Mouse (Mus musculus): ENCODE data around the gene Rtl8b. TPM values are rescaled to one million over a fixed set of nuclear protein-coding genes. Genes with fewer than 3 reads are reported as not detected.
"Not testable (repeated sequence)": the region's sequence is repeated elsewhere in the genome, so short reads cannot be mapped to it uniquely, and the experiment has no call there.

Rtl8b gene
- polyA plus RNA-seq, 2 experiments: 66.0 to 117 TPM

DNA sequence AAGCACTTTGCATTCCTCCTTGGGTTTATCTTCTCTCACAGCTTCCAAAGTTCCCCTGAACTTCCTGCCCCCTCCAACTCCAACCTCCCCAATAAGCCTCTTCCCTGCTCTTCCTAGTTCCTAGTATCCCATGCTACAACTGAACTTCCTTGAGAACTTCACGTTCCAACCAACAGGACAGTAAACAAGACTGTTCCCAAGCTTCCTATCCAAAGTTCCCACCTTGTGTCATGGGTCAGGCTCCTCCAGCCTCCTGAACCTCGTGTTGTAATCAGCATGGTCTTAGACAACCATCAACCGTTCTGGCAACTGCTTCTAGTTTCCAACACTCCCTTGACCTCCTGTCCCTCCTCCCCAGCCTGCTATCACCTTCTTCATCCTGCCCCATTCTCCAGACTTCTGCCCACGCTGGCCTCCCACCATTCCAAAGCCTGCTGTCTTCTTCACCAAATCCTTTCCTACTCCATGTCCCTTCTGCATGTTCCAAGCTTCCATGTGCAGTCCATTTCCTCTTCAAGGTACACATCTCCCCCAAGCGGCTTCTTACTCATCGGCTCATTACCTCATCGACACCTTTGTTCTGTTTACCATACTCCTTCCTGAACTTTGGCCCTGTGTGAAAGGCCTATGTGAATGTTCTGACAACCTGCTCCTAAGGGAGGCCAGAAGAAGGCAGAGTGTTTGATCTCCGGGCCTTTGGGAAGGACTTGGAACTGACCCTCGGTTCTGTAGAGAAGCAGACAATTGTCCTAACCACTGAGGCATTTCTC is 24.0 kb upstream of the Rtl8b start:
- H3K9me3 ChIP-seq (ENCODE audit: control insufficient read depth, low read length): no peaks in the 10 kb centered on the region
- no peaks in the 10 kb centered on the region for H3K27me3 ChIP-seq (ENCODE audit: control insufficient read depth, insufficient read depth, low read length)
- 80% methylated on average over 9 of the region's 9 CpGs for WGBS
- TF ChIP-seq POLR2A (IDR thresholded peaks at IDR 0.05; ENCODE audit: borderline replicate concordance, extremely low read depth, insufficient read depth, insufficient read length): no peak
- no peak overlapping the region for H3K9ac ChIP-seq (ENCODE audit: low read depth, low read length, severe bottlenecking)
- no peak overlapping the region for H3K4me2 ChIP-seq (replicated peaks; ENCODE audit: low read depth, low read length, severe bottlenecking)
- no peak for ATAC-seq (ENCODE audit: low FRiP score, low read depth)
- H3K4me1 ChIP-seq (ENCODE audit: control insufficient read depth, insufficient read depth, low read length): no peaks in the 10 kb centered on the region
- no peak overlapping the region for H3K27ac ChIP-seq (replicated peaks; ENCODE audit: low read depth, low read length)
- H3K36me3 ChIP-seq (ENCODE audit: control insufficient read depth, insufficient read depth, low read length): no peaks in the 10 kb centered on the region
- no peak for DNase-seq (ENCODE audit: low spot score)
- no peak overlapping the region for H3K4me3 ChIP-seq (replicated peaks; ENCODE audit: low read length)

- no peak for TF ChIP-seq POLR2A (IDR thresholded peaks at IDR 0.05; ENCODE audit: borderline replicate concordance, extremely low read depth, insufficient read depth, insufficient read length)
- Histone ChIP-seq H3K9ac (ENCODE audit: low read depth, low read length, severe bottlenecking) (no peak overlapping the region), H3K4me3 (replicated peaks; ENCODE audit: low read length) (no peak overlapping the region), H3K36me3 (ENCODE audit: control insufficient read depth, insufficient read depth, low read length) (no peaks in the 10 kb centered on the region), H3K4me1 (ENCODE audit: control insufficient read depth, insufficient read depth, low read length) (no peaks in the 10 kb centered on the region), H3K27me3 (ENCODE audit: control insufficient read depth, insufficient read depth, low read length) (no peaks in the 10 kb centered on the region), H3K27ac (replicated peaks; ENCODE audit: low read depth, low read length) (no peak overlapping the region), H3K4me2 (replicated peaks; ENCODE audit: low read depth, low read length, severe bottlenecking) (no peak overlapping the region), H3K9me3 (ENCODE audit: control insufficient read depth, low read length) (no peaks in the 10 kb centered on the region)
- WGBS: 73% methylated on average over 2 of the region's 2 CpGs
- ATAC-seq (ENCODE audit: low FRiP score, low read depth) (no peak), DNase-seq (ENCODE audit: low spot score) (no peak)
Observed at GRCm38 (mm10) chrX:53693141-53693540, 22.9 kb upstream of the Rtl8b start.

- H3K36me3 ChIP-seq (ENCODE audit: control insufficient read depth, insufficient read depth, low read length): no peaks in the 10 kb centered on the region
- no peaks in the 10 kb centered on the region for H3K9me3 ChIP-seq (ENCODE audit: control insufficient read depth, low read length)
- no peaks in the 10 kb centered on the region for H3K27me3 ChIP-seq (ENCODE audit: control insufficient read depth, insufficient read depth, low read length)
- no peak overlapping the region for H3K9ac ChIP-seq (ENCODE audit: low read depth, low read length, severe bottlenecking)
- TF ChIP-seq POLR2A (IDR thresholded peaks at IDR 0.05; ENCODE audit: borderline replicate concordance, extremely low read depth, insufficient read depth, insufficient read length): no peak
- H3K4me2 ChIP-seq (replicated peaks; ENCODE audit: low read depth, low read length, severe bottlenecking): no peak overlapping the region
- WGBS: 65% methylated on average over 2 of the region's 2 CpGs
- no peak overlapping the region for H3K4me3 ChIP-seq (replicated peaks; ENCODE audit: low read length)
- ATAC-seq (ENCODE audit: low FRiP score, low read depth) (no peak), DNase-seq (ENCODE audit: low spot score) (no peak)
- no peak overlapping the region for H3K27ac ChIP-seq (replicated peaks; ENCODE audit: low read depth, low read length)
- no peaks in the 10 kb centered on the region for H3K4me1 ChIP-seq (ENCODE audit: control insufficient read depth, insufficient read depth, low read length)
Observed at GRCm38 (mm10) chrX:53692065-53692464, 21.9 kb upstream of the Rtl8b start.

DNA sequence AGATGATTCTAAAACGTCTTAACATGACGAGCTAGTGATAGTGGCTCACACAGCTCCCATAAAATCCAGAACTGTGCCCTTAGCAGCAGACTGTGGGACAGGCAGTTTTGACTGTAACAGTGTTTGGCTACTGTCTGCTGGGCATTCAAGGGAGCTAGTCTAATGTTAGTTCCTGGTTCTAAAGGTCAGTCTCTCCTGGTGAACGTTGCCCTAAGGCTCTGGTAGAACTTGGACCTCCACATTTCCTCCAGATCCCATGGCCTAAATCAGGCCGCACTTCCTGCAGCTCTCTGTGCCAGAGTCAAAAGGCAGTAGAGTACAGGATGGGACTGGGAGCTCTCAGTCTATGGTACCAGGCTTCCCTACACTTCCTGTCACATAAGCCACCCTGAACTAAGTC is 14.5 kb upstream of the Rtl8b start:
- not testable (repeated sequence) for H3K4me1 ChIP-seq (ENCODE audit: control insufficient read depth, insufficient read depth, low read length); H3K9ac ChIP-seq (ENCODE audit: low read depth, low read length, severe bottlenecking); H3K27me3 ChIP-seq (ENCODE audit: control insufficient read depth, insufficient read depth, low read length); H3K36me3 ChIP-seq (ENCODE audit: control insufficient read depth, insufficient read depth, low read length); H3K27ac ChIP-seq (replicated peaks; ENCODE audit: low read depth, low read length); H3K9me3 ChIP-seq (ENCODE audit: control insufficient read depth, low read length); DNase-seq (ENCODE audit: low spot score); H3K4me3 ChIP-seq (replicated peaks; ENCODE audit: low read length); ATAC-seq (ENCODE audit: low FRiP score, low read depth); H3K4me2 ChIP-seq (replicated peaks; ENCODE audit: low read depth, low read length, severe bottlenecking)
- WGBS: 79% methylated on average over 2 of the region's 4 CpGs

DNA sequence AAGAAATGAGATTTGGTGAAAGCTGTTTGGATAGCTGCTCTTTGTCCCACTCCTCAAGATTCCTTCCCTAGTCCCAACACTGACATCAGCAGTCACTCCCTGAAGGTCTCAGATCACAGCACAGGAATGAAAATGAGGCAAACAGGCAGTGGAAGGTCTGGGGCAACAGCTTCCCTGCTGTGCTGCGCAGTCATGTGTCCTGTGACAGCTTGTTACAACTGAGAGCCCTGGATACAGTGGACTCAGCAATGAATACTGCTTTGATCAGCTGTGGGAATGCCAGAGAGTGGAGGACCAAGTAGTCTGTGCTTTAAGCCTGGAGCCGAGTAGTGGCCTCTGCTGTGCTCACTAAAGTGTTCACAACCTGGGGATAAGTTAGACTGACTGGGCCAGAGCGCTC is 12.4 kb upstream of the Rtl8b start:
- H3K4me3 ChIP-seq (replicated peaks; ENCODE audit: low read length); H3K4me2 ChIP-seq (replicated peaks; ENCODE audit: low read depth, low read length, severe bottlenecking); H3K4me1 ChIP-seq (ENCODE audit: control insufficient read depth, insufficient read depth, low read length); H3K9ac ChIP-seq (ENCODE audit: low read depth, low read length, severe bottlenecking); H3K36me3 ChIP-seq (ENCODE audit: control insufficient read depth, insufficient read depth, low read length); H3K9me3 ChIP-seq (ENCODE audit: control insufficient read depth, low read length); ATAC-seq (ENCODE audit: low FRiP score, low read depth); DNase-seq (ENCODE audit: low spot score); H3K27me3 ChIP-seq (ENCODE audit: control insufficient read depth, insufficient read depth, low read length); H3K27ac ChIP-seq (replicated peaks; ENCODE audit: low read depth, low read length): not testable (repeated sequence)
- 80% methylated on average over 1 of the region's 3 CpGs for WGBS

DNA sequence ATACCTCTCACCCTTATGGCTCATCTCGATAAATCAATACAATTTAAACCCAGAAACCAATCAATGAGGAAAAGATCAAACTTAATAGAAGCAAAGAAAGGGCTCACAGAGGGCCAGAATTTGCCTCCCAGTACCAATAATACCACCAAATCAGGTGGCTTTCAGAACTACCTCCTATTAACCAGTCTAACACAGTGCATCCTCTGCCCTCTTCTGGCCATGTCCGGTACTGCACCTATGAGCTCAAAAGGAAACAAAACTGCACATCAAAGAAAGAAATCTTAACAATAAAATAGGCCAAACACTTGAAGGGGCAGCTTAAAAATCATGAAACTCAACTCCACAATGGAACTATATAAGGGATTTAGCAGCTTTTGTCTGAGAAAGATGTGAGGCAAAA is 6.7 kb upstream of the Rtl8b start:
- WGBS: 34% methylated on average over 2 of the region's 2 CpGs
- DNase-seq (ENCODE audit: low spot score): not testable (repeated sequence)

DNA sequence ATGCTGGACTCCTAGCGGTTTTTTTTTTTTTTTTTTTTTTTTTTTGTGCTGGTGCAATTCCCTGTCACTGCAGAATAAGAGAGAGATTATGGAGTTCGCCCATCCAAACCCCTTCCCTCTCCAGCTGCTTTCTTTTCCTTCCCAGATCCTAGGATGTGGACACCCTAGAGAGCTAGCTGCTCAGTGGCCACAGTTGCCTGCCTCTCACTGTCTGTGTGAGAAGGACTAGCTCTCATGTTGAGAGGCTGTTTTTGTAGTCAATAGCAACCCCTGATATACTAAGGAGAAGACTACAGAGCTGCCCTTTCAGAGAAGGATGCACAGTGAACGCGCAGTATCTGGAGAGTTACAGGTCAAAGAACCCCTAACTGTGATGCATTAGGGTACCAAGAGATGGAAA is 488 bp upstream of the Rtl8b start:
- H3K9me3 ChIP-seq (ENCODE audit: control insufficient read depth, low read length); H3K27ac ChIP-seq (replicated peaks; ENCODE audit: low read depth, low read length); H3K36me3 ChIP-seq (ENCODE audit: control insufficient read depth, insufficient read depth, low read length); H3K27me3 ChIP-seq (ENCODE audit: control insufficient read depth, insufficient read depth, low read length); ATAC-seq (ENCODE audit: low FRiP score, low read depth); H3K4me1 ChIP-seq (ENCODE audit: control insufficient read depth, insufficient read depth, low read length); DNase-seq (ENCODE audit: low spot score): not testable (repeated sequence)
- WGBS: 23% methylated on average over 4 of the region's 4 CpGs
- peak overlapping the region; percentile 33; the same call in 1 of the 2 replicates for H3K4me2 ChIP-seq (replicated peaks; ENCODE audit: low read depth, low read length, severe bottlenecking)
- H3K9ac ChIP-seq (ENCODE audit: low read depth, low read length, severe bottlenecking): peak overlapping the region; percentile 34; the same call in 1 of the 2 replicates
- peak overlapping the region; percentile 28 for H3K4me3 ChIP-seq (replicated peaks; ENCODE audit: low read length)

More for the DNA sequence above, 6.7 kb upstream of the Rtl8b start:
- H3K4me3 ChIP-seq (replicated peaks; ENCODE audit: low read length); H3K27me3 ChIP-seq (ENCODE audit: control insufficient read depth, insufficient read depth, low read length); H3K9me3 ChIP-seq (ENCODE audit: control insufficient read depth, low read length); H3K4me2 ChIP-seq (replicated peaks; ENCODE audit: low read depth, low read length, severe bottlenecking); H3K36me3 ChIP-seq (ENCODE audit: control insufficient read depth, insufficient read depth, low read length); ATAC-seq (ENCODE audit: low FRiP score, low read depth); H3K9ac ChIP-seq (ENCODE audit: low read depth, low read length, severe bottlenecking); H3K27ac ChIP-seq (replicated peaks; ENCODE audit: low read depth, low read length); H3K4me1 ChIP-seq (ENCODE audit: control insufficient read depth, insufficient read depth, low read length): not testable (repeated sequence)

DNA sequence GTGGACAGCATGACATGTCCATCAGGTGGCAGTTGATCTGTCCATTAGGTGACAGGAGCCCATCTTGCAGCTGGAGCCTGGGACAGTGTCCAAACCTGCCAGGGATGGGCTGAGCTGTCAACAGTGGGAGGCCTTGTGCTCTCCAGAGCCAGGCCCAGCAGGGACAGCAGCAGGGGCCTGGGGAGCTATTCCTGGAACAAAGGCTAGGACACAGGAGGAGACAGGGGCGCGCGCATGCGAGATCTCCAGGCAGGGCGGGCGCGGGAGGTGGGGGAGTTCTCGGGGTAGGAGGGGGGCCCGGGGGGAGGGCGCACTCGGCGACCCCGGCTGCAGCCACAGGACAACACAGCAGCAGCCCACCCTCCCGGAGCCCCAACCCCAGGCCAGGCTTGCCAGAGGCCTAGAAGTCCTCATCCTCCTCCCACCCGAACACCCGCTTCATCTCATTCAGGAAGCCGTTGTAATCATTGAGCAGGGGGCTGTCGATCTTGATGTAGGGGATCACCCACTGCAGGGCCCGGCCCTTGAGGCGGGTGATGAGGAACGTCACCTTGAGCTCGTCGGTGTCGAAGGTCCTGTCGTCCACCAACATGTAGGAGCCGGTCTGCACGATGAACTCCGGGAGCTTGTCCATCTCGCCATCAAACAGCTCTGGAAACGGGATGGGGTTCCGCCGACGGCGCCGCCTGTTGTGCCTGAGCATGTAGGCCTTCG is 494 bp downstream of the Rtl8b start:
- H3K36me3 ChIP-seq (ENCODE audit: control insufficient read depth, insufficient read depth, low read length); H3K27ac ChIP-seq (replicated peaks; ENCODE audit: low read depth, low read length); H3K9me3 ChIP-seq (ENCODE audit: control insufficient read depth, low read length); DNase-seq (ENCODE audit: low spot score); H3K4me1 ChIP-seq (ENCODE audit: control insufficient read depth, insufficient read depth, low read length); H3K9ac ChIP-seq (ENCODE audit: low read depth, low read length, severe bottlenecking); H3K27me3 ChIP-seq (ENCODE audit: control insufficient read depth, insufficient read depth, low read length): not testable (repeated sequence)
- ATAC-seq (ENCODE audit: low FRiP score, low read depth): peak; percentile 41; the same call in 1 of the 2 replicates
- peak overlapping the region; percentile 26; the same call in 1 of the 2 replicates for H3K4me2 ChIP-seq (replicated peaks; ENCODE audit: low read depth, low read length, severe bottlenecking)
- peak overlapping the region; percentile 28 for H3K4me3 ChIP-seq (replicated peaks; ENCODE audit: low read length)
- no CpG with 5 or more reads among the region's 36 CpGs for WGBS

Data from limb, embryonic 14.5 days (tissue).